Mouse (Mus musculus): ENCODE measurements around the gene Syt14.

DNA sequence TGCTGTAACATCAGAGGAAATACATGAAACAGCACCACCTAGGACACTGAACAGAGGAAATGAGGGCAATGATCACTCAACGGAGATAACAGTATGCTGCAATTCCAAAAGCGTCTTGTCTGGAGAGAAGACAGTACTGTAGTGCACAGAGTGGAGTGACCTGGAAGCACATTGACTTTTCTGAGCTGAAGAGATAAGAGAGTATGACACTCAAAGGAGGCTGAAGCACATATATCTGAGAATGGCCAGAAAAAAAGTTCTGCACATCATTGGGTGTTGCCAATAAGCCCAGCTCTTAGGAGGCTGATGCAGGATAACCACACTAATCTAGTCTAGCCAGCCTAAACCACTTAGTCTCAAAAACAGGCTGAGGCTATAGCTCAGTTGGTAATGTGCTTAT, 34.0 kb downstream of the Syt14 start:
- TF ChIP-seq CTCF (IDR thresholded peaks at IDR 0.05; ENCODE audit: borderline replicate concordance, extremely low read depth, insufficient read depth, insufficient read length) = no peak
- no peak for TF ChIP-seq POLR2A (IDR thresholded peaks at IDR 0.05; ENCODE audit: borderline replicate concordance, extremely low read depth, insufficient read depth, insufficient read length, poor library complexity, severe bottlenecking)

Data from brain, embryonic 14.5 days (tissue).